Mouse (Mus musculus) heart, adult 18-20 months (tissue): ENCODE results near the gene Exph5. TPM values are rescaled to one million over a fixed set of nuclear protein-coding genes. Genes with fewer than 3 reads are reported as not detected.

Source experiments
- DNase-seq, 2 experiments: peaks; one replicate each; pipeline ENCODE4 v3.0.0; 2021 to 2022; ENCODE audit warnings: mixed read lengths in 1 of 2
- microRNA-seq, 2 experiments: library from miRNA; unstranded; fragments of <30 nt; microRNA quantifications; one replicate each; pipeline ENCODE4 v1.2.0; 2022
- total RNA-seq, 2 experiments: library from RNA; stranded (reverse); gene quantifications; 2 replicates each; pipeline ENCODE4 v1.2.3; 2021

The Exph5 gene
- total RNA-seq, 2 experiments from 2014 or later, result 0.10 to 0.41 TPM

DNA sequence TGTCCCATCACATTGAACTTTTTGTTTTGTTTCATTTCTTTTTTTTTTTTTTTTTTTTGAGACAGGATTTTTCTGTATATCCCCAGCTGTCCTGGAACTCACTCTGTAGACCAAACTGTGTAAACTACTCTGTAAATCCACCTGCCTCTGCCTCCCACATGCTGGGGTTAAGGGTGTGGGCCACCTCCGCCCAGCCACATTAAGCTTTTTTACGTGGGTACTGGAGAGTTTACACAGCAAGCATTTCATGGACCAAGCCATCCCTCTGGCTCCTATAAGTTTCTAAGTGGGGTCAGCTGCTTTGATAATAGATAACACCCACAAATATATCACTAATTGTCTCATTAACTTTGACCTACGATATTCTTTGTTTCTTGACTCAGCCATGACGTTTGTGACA is 107.1 kb downstream of the Exph5 start:
- DNase-seq, result no peak

GRCm38 (mm10) chr9:53408953-53409361 is 107.5 kb downstream of the Exph5 start:
- no peak for DNase-seq

- DNase-seq, result no peak
These were observed 108.0 kb downstream of the Exph5 start for GRCm38 (mm10) chr9:53409427-53409826.

GRCm38 (mm10) chr9:53422133-53422896 is 120.8 kb downstream of the Exph5 start:
- DNase-seq, result no peak

DNA sequence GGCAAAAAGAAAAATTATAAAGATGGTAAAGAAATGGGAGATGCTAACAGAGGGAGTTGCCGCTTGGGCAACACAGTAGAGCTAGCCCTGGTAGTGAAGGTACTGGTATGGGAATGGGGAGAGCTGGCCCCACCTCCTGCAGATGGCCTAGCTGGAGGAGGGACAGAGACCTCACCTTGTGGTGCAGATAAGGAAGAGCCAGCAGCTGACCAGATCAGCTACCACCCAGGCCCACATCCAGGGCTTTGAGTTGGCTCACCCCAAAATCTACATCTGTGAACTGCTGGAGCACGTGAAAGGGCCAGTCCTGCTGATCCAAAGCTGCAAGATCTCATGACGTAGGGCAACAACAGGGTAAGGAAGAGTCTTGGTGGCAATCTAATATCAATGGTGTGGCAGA is 125.3 kb downstream of the Exph5 start:
- DNase-seq, result no peak

Small RNA genes lying within 50 kb of the gene (microRNA-seq; reads per million reads assigned to microRNA genes)
- gene Mir130c, result 0 reads per million in 2 experiments

Other genes with a start within 250 kb of the Exph5 start
- 10 to 100 TPM; 10.6 to 12.9 TPM for gene Ddx10, start 53.6 kb upstream of the Exph5 start, total RNA-seq
- gene Kdelc2, start 82.4 kb downstream of the Exph5 start, total RNA-seq, result 1 to 10 TPM; 8.1 to 9.0 TPM
- gene 4930550C14Rik, start 100.7 kb downstream of the Exph5 start, total RNA-seq, result not detected
- 10 to 100 TPM in 1 of 2 experiments, 1 to 10 TPM in 1; 9.7 to 11.4 TPM for gene Atm, start 235.1 kb downstream of the Exph5 start, total RNA-seq
- gene Npat, start 235.4 kb downstream of the Exph5 start, total RNA-seq, result 1 to 10 TPM; 5.1 to 5.3 TPM